Mouse (Mus musculus): ENCODE data around the gene Arhgap8. TPM values are rescaled to one million over a fixed set of nuclear protein-coding genes. Genes with fewer than 3 reads are reported as not detected.

The Arhgap8 gene
- total and polyA plus RNA-seq, 3 experiments, result not detected

DNA sequence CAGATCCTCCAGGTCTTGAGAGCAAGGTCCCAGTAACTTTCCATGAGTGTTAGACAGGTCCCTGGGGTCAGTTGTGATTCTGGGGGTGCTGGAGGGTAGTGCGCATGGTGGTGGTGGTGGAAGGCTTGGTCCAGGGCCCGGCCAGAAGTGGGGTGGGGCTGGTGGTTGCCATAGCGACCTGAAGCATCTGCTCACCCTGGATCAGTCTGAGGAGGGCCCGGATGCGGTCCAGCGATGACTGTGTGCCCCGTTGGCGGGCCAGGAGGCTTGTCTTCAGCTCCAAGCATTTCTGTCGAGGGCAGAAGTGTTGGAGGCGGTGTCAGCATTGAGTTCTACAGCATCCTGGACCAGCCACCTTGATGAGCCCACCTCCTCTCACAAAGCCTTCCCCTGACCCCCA, 67.3 kb downstream of the Arhgap8 start:
- DNase-seq (ENCODE audit: low read depth, low spot score), result no peak
- Histone ChIP-seq H3K4me1 (ENCODE audit: control insufficient read depth in 1 of 2, insufficient read depth in 2 of 2, low read length in 2 of 2) (no peaks in the 10 kb centered on the region), H3K79me2 (ENCODE audit: control insufficient read depth, insufficient read depth, low read length, poor library complexity) (no peaks in the 10 kb centered on the region), H3K4me3 (ENCODE audit: control insufficient read depth in 1 of 2, insufficient read depth in 1 of 2, low read depth in 2 of 2, low read length in 2 of 2) (no peak overlapping the region), H3K27ac (ENCODE audit: control insufficient read depth, low read depth, low read length) (no peak overlapping the region), H3K9ac (ENCODE audit: control insufficient read depth, low read depth, low read length, poor library complexity, severe bottlenecking) (no peak overlapping the region), H3K27me3 (ENCODE audit: control insufficient read depth in 1 of 2, insufficient read depth in 2 of 2, low read length in 2 of 2) (no peaks in the 10 kb centered on the region), H3K9me3 (replicated peaks; ENCODE audit: insufficient read depth, low read length) (no peaks in the 10 kb centered on the region), H3K36me3 (ENCODE audit: control insufficient read depth in 1 of 2, insufficient read depth in 2 of 2, low read length in 2 of 2) (no peaks in the 10 kb centered on the region)
- TF ChIP-seq MEF2A (IDR thresholded peaks at IDR 0.05; ENCODE audit: extremely low read depth, insufficient replicate concordance, low read depth, low read length, poor library complexity, severe bottlenecking) (no peak), USF2 (IDR thresholded peaks at IDR 0.05; ENCODE audit: borderline replicate concordance in 1 of 2, insufficient read depth in 1 of 2, low read depth in 1 of 2, low read length in 2 of 2) (no peak), RCOR1 (IDR thresholded peaks at IDR 0.05; ENCODE audit: low read depth, low read length) (no peak), MAFK (IDR thresholded peaks at IDR 0.05; ENCODE audit: borderline replicate concordance, low read depth, low read length) (no peak), MYC (IDR thresholded peaks at IDR 0.05; ENCODE audit: low read depth, low read length) (no peak), UBTF (IDR thresholded peaks at IDR 0.05; ENCODE audit: borderline replicate concordance, insufficient read depth, low read depth, low read length) (no peak), SIN3A (IDR thresholded peaks at IDR 0.05; ENCODE audit: low read length) (no peak), POLR2AphosphoS2 (IDR thresholded peaks at IDR 0.05; ENCODE audit: low read length) (no peak), USF1 (IDR thresholded peaks at IDR 0.05; ENCODE audit: low read depth, low read length) (no peak), RAD21 (IDR thresholded peaks at IDR 0.05; ENCODE audit: low read depth, low read length) (no peak), HCFC1 (IDR thresholded peaks at IDR 0.05; ENCODE audit: low read depth, low read length) (no peak), POLR2AphosphoS5 (IDR thresholded peaks at IDR 0.05; ENCODE audit: borderline replicate concordance, low read depth, low read length) (no peak), ZMIZ1 (IDR thresholded peaks at IDR 0.05; ENCODE audit: low read depth, low read length) (no peak), TAL1 (IDR thresholded peaks at IDR 0.05; ENCODE audit: low read length) (no peak), GATA1 (IDR thresholded peaks at IDR 0.05; ENCODE audit: low read depth, low read length) (no peak), CTCF (IDR thresholded peaks at IDR 0.05 in 2 of 3, conservative IDR thresholded peaks at IDR 0.05 in 1 of 3; ENCODE audit: control insufficient read depth in 1 of 3, insufficient read depth in 1 of 3, low read depth in 2 of 3, low read length in 3 of 3, poor library complexity in 1 of 3, severe bottlenecking in 1 of 3) (no peak)

DNA sequence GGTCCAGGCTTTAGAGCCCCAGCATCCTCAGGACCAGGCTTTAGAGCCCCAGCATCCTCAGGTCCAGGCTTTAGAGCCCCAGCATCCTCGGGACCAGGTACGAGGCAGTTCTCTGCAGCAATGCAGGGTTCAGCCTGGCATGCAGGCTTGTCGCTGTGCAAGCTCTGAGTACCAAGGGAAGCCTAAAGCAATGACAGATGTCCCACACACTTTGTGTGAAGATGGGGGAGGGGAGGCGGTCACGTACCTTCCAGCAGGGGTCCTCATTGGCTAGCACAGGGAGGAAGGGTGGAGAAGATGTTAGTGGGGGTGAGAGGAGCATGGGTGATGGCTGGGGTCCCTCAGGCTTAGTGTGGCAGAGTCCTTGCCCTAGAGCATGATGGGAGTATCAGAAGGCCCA, 73.8 kb downstream of the Arhgap8 start:
- Histone ChIP-seq H3K4me3 (ENCODE audit: control insufficient read depth in 1 of 2, insufficient read depth in 1 of 2, low read depth in 2 of 2, low read length in 2 of 2) (no peak overlapping the region), H3K36me3 (ENCODE audit: control insufficient read depth in 1 of 2, insufficient read depth in 2 of 2, low read length in 2 of 2) (no peaks in the 10 kb centered on the region; a peak in 1 of 4 replicates), H3K9ac (ENCODE audit: control insufficient read depth, low read depth, low read length, poor library complexity, severe bottlenecking) (no peak overlapping the region), H3K27me3 (ENCODE audit: control insufficient read depth in 1 of 2, insufficient read depth in 2 of 2, low read length in 2 of 2) (no peaks in the 10 kb centered on the region), H3K79me2 (ENCODE audit: control insufficient read depth, insufficient read depth, low read length, poor library complexity) (no peaks in the 10 kb centered on the region), H3K27ac (ENCODE audit: control insufficient read depth, low read depth, low read length) (no peak overlapping the region), H3K4me1 (ENCODE audit: control insufficient read depth in 1 of 2, insufficient read depth in 2 of 2, low read length in 2 of 2) (no peaks in the 10 kb centered on the region), H3K9me3 (replicated peaks; ENCODE audit: insufficient read depth, low read length) (no peaks in the 10 kb centered on the region)
- DNase-seq (ENCODE audit: low read depth, low spot score), result no peak
- TF ChIP-seq POLR2A (IDR thresholded peaks at IDR 0.05; ENCODE audit: control insufficient read depth in 1 of 2, insufficient read depth in 1 of 2, low read depth in 1 of 2, low read length in 2 of 2, poor library complexity in 1 of 2) (no peak), ZMIZ1 (IDR thresholded peaks at IDR 0.05; ENCODE audit: low read depth, low read length) (no peak), GABPA (IDR thresholded peaks at IDR 0.05; ENCODE audit: low read depth, low read length) (no peak), ZNF384 (IDR thresholded peaks at IDR 0.05; ENCODE audit: low read depth, low read length) (no peak), RCOR1 (IDR thresholded peaks at IDR 0.05; ENCODE audit: low read depth, low read length) (no peak), ELF1 (IDR thresholded peaks at IDR 0.05; ENCODE audit: low read depth, low read length) (no peak), MAFK (IDR thresholded peaks at IDR 0.05; ENCODE audit: borderline replicate concordance, low read depth, low read length) (no peak), ETS1 (IDR thresholded peaks at IDR 0.05; ENCODE audit: low read depth, low read length) (no peak), ZKSCAN1 (IDR thresholded peaks at IDR 0.05; ENCODE audit: low read depth, low read length) (no peak), MYB (IDR thresholded peaks at IDR 0.05; ENCODE audit: low read depth, low read length) (no peak)

Measured in MEL (cell line).